Comparison of ENCODE assay signal across 22 mouse cellular contexts in genomic region chr8:87767882-87768281, GRCm38 (mm10).
DNase-seq lines count a peak whose midpoint lies in the region; ATAC-seq and TF ChIP-seq lines count a peak whose summit lies in the region.
"Had no signal": no experiment of that assay in that cellular context is flagged by ENCODE, and none has a peak within 500 bp of the region (broad histone marks: within the 10 kb centered on the region; RNA-seq: fewer than 3 reads in every experiment).

No protein-coding gene starts in this region.

- DNase-seq in forebrain, embryonic 10.5 days (ENCODE audit: extremely low spot score, low spot score): no peak
- peak; percentile 28 for DNase-seq in CH12.LX (ENCODE audit: extremely low read depth)
- DNase-seq in Muller cell, postnatal 12 days (ENCODE audit: inconsistent ontology term): peak; percentile 51
- DNase-seq in hindbrain, embryonic 14.5 days (ENCODE audit: low spot score): no peak
- no peak for DNase-seq in cerebellum, adult 8-10 months
- DNase-seq: adrenal gland, adult 2 months; adrenal gland, adult 8-10 months; adrenal gland, postnatal 10 days; adrenal gland, postnatal 14 days; adrenal gland, postnatal 25 days; adrenal gland, postnatal 36 days; B cell, adult 2 months; cerebellum, adult 11 months; cerebellum, adult 11-12 months; cerebellum, adult 18-20 months; cerebellum, adult 2 months; cerebellum, adult 9-10 months had no signal

- 89% methylated on average over 9 of the region's 9 CpGs for WGBS in forebrain, embryonic 10.5 days
- 69% methylated on average over 9 of the region's 9 CpGs for WGBS in forebrain, embryonic 15.5 days
- 82% methylated on average over 9 of the region's 9 CpGs for WGBS in hindbrain, embryonic 14.5 days

- ATAC-seq in forebrain, embryonic 15.5 days (replicated peaks): no peak
- ATAC-seq in hindbrain, embryonic 14.5 days (ENCODE audit: low FRiP score): no peak
- ATAC-seq: activated CD4-positive, CD25-positive, alpha-beta regulatory T cell, adult 4 months; CD4-positive, CD25-positive, alpha-beta regulatory T cell, adult 4 months; Patski had no signal

- H3K27me3 ChIP-seq in forebrain, embryonic 10.5 days (ENCODE audit: poor library complexity, severe bottlenecking): no peaks in the 10 kb centered on the region
- no peaks in the 10 kb centered on the region for H3K27me3 ChIP-seq in forebrain, embryonic 15.5 days
- H3K27me3 ChIP-seq in CH12.LX (replicated peaks): no peaks in the 10 kb centered on the region
- H3K27me3 ChIP-seq in hindbrain, embryonic 14.5 days (ENCODE audit: control insufficient read depth, insufficient read depth, low read length): no peaks in the 10 kb centered on the region

- H3K36me3 ChIP-seq in forebrain, embryonic 10.5 days (replicated peaks): peaks cover 73% of the 10 kb centered on the region
- no peaks in the 10 kb centered on the region for H3K36me3 ChIP-seq in forebrain, embryonic 15.5 days
- no peaks in the 10 kb centered on the region for H3K36me3 ChIP-seq in CH12.LX (replicated peaks in 1 of 2; ENCODE audit: control insufficient read depth in 1 of 2, insufficient read depth in 1 of 2, low read length in 1 of 2)
- H3K36me3 ChIP-seq in hindbrain, embryonic 14.5 days (replicated peaks; ENCODE audit: control insufficient read depth, insufficient read depth): no peaks in the 10 kb centered on the region
- H3K36me3 ChIP-seq: G1E had no signal

- no peak for TF ChIP-seq POLR2A in CH12.LX (IDR thresholded peaks at IDR 0.05; ENCODE audit: low read depth, low read length)

- no peak overlapping the region for H3K4me3 ChIP-seq in forebrain, embryonic 10.5 days
- H3K4me3 ChIP-seq in forebrain, embryonic 15.5 days: no peak overlapping the region
- no peak overlapping the region for H3K4me3 ChIP-seq in CH12.LX (replicated peaks in 1 of 3; ENCODE audit: low read depth in 2 of 3, low read length in 2 of 3, poor library complexity in 1 of 3)
- no peak overlapping the region for H3K4me3 ChIP-seq in hindbrain, embryonic 14.5 days (replicated peaks; ENCODE audit: low read length)

- dilution Hi-C loops in CH12.LX (cut with MboI; ENCODE audit: extremely low pct_ligation_motif_present, extremely low pct_unique_long_range_greater_than_20kb, low sequenced_read_pairs): no loop called here

- H3K79me2 ChIP-seq in CH12.LX (replicated peaks; ENCODE audit: control insufficient read depth, extremely low read depth, insufficient read depth, poor library complexity, severe bottlenecking): no peaks in the 10 kb centered on the region

- H3K4me1 ChIP-seq in forebrain, embryonic 10.5 days: peaks cover 30% of the 10 kb centered on the region
- H3K4me1 ChIP-seq in forebrain, embryonic 15.5 days: no peaks in the 10 kb centered on the region; the same call in 1 of the 2 replicates
- peaks cover 24 to 61% of the 10 kb centered on the region in 2 experiments for H3K4me1 ChIP-seq in CH12.LX (ENCODE audit: control insufficient read depth in 1 of 2, insufficient read depth in 2 of 2)
- no peaks in the 10 kb centered on the region for H3K4me1 ChIP-seq in hindbrain, embryonic 14.5 days (replicated peaks; ENCODE audit: control insufficient read depth, insufficient read depth, low read length)

- no peak for TF ChIP-seq RAD21 in CH12.LX (IDR thresholded peaks at IDR 0.05; ENCODE audit: low read depth, low read length)

- H3K4me2 ChIP-seq in forebrain, embryonic 15.5 days (replicated peaks): no peak overlapping the region
- H3K4me2 ChIP-seq in CH12.LX (ENCODE audit: insufficient read depth, low read depth, poor library complexity, severe bottlenecking): peak overlapping the region; percentile 8; the same call in 1 of the 2 replicates
- H3K4me2 ChIP-seq in hindbrain, embryonic 14.5 days (replicated peaks): no peak overlapping the region

- no peak overlapping the region for H3K9ac ChIP-seq in forebrain, embryonic 15.5 days (replicated peaks)
- no peak overlapping the region for H3K9ac ChIP-seq in CH12.LX (ENCODE audit: insufficient read depth, low read depth)
- H3K9ac ChIP-seq in hindbrain, embryonic 14.5 days: no peak overlapping the region

- TF ChIP-seq EP300 in CH12.LX (IDR thresholded peaks at IDR 0.05; ENCODE audit: low read length): no peak

- peak overlapping the region; percentile 51; the same call in 1 of the 2 replicates for H3K27ac ChIP-seq in forebrain, embryonic 10.5 days
- H3K27ac ChIP-seq in forebrain, embryonic 15.5 days (replicated peaks): no peak overlapping the region
- no peak overlapping the region for H3K27ac ChIP-seq in CH12.LX (ENCODE audit: insufficient read depth, low read depth)
- no peak overlapping the region for H3K27ac ChIP-seq in hindbrain, embryonic 14.5 days

- H3K9me3 ChIP-seq in forebrain, embryonic 10.5 days: no peaks in the 10 kb centered on the region
- H3K9me3 ChIP-seq in forebrain, embryonic 15.5 days: no peaks in the 10 kb centered on the region
- no peaks in the 10 kb centered on the region for H3K9me3 ChIP-seq in CH12.LX (replicated peaks; ENCODE audit: low read length)
- H3K9me3 ChIP-seq in hindbrain, embryonic 14.5 days (ENCODE audit: control insufficient read depth, low read length): no peaks in the 10 kb centered on the region

- TF ChIP-seq CTCF in CH12.LX (conservative IDR thresholded peaks at IDR 0.05 in 1 of 2, IDR thresholded peaks at IDR 0.05 in 1 of 2; ENCODE audit: low read depth in 2 of 2, low read length in 2 of 2): no peak

- in situ Hi-C loops in CH12.LX (cut with MboI; ENCODE audit: low pct_ligation_motif_present, low pct_unique_long_range_greater_than_20kb, low sequenced_read_pairs): no loop called here

TF ChIP-seq in CH12.LX, 34 proteins besides CTCF, POLR2A, EP300 and RAD21:
- TF ChIP-seq BHLHE40 (IDR thresholded peaks at IDR 0.05; ENCODE audit: low read depth, low read length) (peak; percentile 92), ZNF384 (IDR thresholded peaks at IDR 0.05; ENCODE audit: low read depth, low read length) (no peak), MXI1 (IDR thresholded peaks at IDR 0.05; ENCODE audit: low read depth, low read length) (no peak), TBP (conservative IDR thresholded peaks at IDR 0.05; ENCODE audit: low read depth, low read length) (no peak), IRF4 (IDR thresholded peaks at IDR 0.05; ENCODE audit: low read depth, low read length) (no peak), KAT2A (IDR thresholded peaks at IDR 0.05; ENCODE audit: insufficient replicate concordance, low read length) (no peak), MAFK (IDR thresholded peaks at IDR 0.05; ENCODE audit: insufficient replicate concordance, low read length) (no peak), JUND (conservative IDR thresholded peaks at IDR 0.05; ENCODE audit: low read depth, low read length) (no peak), ZMIZ1 (IDR thresholded peaks at IDR 0.05; ENCODE audit: low read depth, low read length) (no peak), HCFC1 (IDR thresholded peaks at IDR 0.05; ENCODE audit: low read depth, low read length) (no peak), MAX (IDR thresholded peaks at IDR 0.05; ENCODE audit: low read length) (no peak), USF1 (IDR thresholded peaks at IDR 0.05; ENCODE audit: low read depth, low read length) (peak; percentile 34), MEF2A (IDR thresholded peaks at IDR 0.05; ENCODE audit: borderline replicate concordance, low read depth, low read length) (no peak), USF2 (conservative IDR thresholded peaks at IDR 0.05; ENCODE audit: low read depth, low read length) (peak; percentile 35), TCF12 (IDR thresholded peaks at IDR 0.05; ENCODE audit: low read depth, low read length) (no peak)
TF ChIP-seq in CH12.LX: peak in this region for 3.

Comparison
In these comparisons a context has a peak if more than half of its experiments do, and no peak if none do; other contexts are left out.
1. DNase-seq: peak in CH12.LX (single experiment) and Muller cell, postnatal 12 days (single experiment); none in forebrain, embryonic 10.5 days (single experiment), hindbrain, embryonic 14.5 days (single experiment) and cerebellum, adult 8-10 months (single experiment).